Mouse (Mus musculus) left cerebral cortex, adult 18-20 months (tissue): Measurements from ENCODE around the gene Inha. TPM values are rescaled to one million over a fixed set of nuclear protein-coding genes. Genes with fewer than 3 reads are reported as not detected.
A peak's percentile ranks its signal among the peaks of the same experiment; 100 is the strongest.

Source experiments
- DNase-seq, 2 experiments: peaks; one replicate each; pipeline ENCODE4 v3.0.0; 2021 to 2022; ENCODE audit warnings: low spot score in 2 of 2, mixed read lengths in 1 of 2
- long read RNA-seq, 2 experiments: library from polyadenylated mRNA; stranded (forward); transcript quantifications; one replicate each; pipeline ENCODE4 v2.0.0; 2021
- total RNA-seq, 2 experiments: library from RNA; stranded (reverse); gene quantifications; 2 replicates each; pipeline ENCODE4 v1.2.3; 2021

The Inha gene
- 10 to 100 TPM; 21.5 to 25.2 TPM for total RNA-seq
- long read RNA-seq, experiment 1, transcript Inha-201 (2 exons, 1,475 nt), result major isoform, 8 of 21 reads
- long read RNA-seq, experiment 1, partial matches to known transcripts, result 0 of 21 reads
- long read RNA-seq, experiment 1, other reads (novel, unspliced or antisense), result 13 of 21 reads
- long read RNA-seq, experiment 2, partial matches to known transcripts, result 0 of 9 reads
- long read RNA-seq, experiment 2, other reads (novel, unspliced or antisense), result 7 of 9 reads

DNA sequence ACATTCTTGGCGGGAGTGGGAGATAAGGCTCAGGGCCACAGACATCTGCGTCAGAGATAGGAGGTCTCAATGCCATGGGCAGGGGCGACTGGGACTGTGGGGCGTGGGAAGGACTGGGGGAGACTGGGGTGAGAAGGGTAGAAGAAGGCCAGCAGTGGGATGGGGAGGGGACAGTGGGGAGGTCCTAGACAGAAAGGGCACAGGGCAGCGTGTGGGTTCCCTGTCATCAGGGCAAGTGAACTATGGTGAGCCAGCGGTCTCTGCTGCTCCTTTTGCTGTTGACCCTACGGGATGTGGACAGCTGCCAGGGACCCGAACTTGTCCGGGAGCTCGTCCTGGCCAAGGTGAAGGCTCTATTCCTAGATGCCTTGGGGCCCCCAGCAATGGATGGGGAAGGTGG lies at the start of gene Inha:
TSS of gene Inha (plus strand) at position 72 of the 400 bp plus-strand sequence.
- no peak for DNase-seq

DNA sequence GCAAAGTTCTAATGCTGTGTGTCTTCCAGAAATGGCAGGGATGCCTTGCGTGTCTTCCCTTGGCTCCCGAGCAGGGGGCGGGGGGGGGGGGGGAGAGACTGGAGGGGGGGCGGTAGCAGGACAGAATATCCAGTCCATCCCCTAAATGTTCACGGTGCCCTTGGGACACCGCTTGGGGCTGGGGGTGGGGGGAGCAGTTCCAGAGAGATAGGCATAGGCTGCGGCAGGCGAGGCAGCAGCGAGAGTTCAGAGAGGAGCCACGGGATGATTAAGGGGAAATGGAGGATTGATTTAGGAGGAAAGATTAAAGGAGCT lies 49.2 kb upstream of the Inha start:
- DNase-seq, result no peak

DNA sequence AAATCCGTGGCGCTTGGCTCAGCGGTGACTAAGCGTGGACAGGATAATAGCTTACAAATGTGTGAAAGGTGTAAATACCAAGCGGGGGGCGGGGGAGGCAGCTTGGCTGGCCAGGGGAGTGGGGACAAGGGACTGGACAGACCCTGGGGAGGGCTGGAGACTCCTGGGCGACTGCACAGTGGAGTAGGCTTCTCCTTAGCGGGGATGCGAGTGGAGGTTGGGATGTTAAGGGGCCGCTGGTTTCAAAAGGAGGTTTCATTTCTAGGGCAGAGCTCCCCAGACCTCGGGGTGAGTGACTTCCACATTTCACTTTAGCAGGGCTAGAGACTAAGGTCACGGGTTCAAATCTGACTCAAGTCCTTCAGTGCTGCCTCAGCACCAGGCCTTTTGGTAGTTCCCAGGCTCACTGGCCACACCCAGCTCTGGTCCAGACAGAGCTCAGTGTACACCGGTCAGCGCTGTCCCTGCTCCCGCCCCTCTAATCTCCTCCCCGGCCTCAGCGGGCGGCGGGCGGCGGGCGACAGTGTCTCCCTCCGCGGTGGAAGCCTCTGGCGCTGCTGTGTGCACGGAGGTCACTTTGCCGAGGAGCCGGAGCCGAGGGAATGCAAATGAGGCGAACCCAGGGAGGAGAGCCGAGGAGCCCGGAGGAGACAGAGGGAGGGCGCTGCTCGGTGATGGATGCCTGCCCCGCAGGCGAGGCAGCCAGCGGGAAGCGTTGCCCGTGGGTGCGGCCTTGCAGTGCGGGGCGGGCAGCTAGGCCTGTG lies 48.7 kb upstream of the Inha start:
- DNase-seq, result peak; percentile 50 to 76

DNA sequence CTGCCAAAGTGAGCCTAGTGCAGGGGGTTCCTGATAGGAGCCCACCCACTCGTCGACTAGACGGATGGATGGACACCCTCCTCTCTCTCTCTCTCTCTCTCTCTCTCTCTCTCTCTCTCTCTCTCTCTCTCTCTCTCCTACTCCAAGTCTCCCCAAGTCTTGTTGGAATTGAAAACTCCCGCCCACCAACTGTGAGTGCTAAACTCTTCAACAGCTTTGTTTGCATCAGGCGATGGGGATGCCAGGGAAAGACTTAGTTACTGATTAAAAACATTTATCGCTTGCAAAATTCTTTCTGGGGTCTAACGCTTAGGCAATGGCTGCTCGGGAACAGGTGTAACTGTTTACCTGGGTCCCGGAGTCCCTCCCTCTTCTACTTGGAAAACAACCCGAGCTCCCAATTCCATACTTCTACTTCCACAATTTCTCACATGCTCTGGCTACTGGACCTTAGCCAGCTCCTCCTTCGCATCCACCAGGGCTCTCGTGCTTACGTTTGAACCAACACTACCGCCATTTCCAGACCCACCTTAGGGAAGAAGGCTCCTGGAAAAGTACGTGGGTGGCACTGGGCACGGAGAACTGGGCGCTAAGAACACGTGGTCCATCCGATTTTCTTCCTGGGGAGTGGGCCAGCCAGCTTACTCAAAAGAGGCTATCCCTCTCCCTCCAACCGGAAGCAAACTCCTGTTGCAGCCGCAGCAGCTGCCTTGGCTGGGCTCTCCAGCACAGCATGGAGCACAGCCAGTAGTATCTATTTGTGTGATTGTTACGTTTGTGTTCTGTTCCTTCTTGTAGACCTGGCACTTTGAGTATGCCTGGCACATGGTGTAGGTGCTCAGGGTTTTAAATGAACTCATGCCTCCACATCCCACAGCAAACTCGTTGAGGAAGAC lies 47.8 kb upstream of the Inha start:
- peak; percentile 64 to 75 for DNase-seq

DNA sequence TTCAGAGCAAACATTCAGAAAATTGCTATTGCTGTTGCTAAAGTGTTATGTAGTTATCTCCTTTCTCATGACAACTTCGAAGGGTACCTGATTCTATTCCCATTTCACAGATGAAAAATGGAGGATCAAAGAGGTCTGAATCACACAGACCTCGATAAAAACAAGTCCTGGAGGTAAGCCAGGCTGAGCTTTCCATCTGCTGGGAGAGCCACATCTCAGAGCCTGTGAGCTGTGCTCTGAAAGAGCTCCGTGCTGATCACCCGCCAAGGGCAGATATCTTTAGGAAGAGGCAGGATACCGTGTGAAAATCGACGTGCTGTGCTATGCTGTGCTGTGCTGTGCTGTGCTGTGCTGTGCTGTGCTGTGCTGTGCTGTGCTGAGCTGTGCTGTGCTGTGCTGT lies 46.6 kb upstream of the Inha start:
- no peak for DNase-seq

DNA sequence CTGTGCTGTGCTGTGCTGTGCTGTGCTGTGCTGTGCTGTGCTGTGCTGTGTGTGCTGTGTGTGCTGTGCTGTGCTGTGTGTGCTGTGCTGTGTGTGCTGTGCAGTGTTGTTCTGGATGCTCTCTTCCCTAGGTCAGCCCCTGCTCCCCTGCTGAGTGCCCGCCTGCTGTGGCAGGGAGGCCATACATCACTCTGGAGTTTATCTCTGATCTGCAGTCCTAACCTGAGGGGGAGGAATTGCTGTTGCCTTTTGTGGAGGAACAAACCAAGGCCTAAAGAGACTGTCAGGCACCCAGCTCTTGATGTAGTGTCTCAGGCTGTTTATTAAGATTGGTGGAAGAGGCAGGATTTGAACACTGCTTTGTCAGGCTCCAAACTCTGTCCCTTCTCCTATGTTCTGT lies 44.2 kb upstream of the Inha start:
- no peak for DNase-seq

DNA sequence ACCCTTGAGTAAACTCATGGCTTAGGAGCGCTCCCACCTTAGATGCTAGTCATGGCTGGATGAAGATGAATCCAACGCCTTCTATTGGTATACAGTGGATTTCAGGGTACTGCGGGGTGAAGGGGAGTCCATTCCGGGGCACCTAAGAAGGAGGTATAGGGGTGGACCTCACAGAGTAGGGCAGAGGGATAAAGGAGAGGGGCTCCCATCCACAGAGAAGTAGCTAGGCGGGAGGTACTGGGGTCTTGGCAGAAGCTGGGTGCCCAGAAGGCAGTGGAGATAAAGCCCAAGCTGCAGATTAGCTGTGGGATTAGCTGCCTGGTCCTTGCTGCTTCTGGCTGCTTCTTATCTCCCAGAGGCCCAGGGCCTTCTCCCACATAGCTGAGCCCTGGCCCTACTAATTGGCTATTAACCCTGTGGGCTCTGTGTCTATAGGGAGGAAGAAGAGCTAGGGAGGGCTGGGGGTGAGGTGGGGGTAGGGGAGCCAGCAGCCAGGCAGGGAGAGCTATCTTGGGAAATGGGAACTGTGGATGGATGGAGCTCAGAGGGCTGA lies 43.1 kb upstream of the Inha start:
- no peak for DNase-seq

DNA sequence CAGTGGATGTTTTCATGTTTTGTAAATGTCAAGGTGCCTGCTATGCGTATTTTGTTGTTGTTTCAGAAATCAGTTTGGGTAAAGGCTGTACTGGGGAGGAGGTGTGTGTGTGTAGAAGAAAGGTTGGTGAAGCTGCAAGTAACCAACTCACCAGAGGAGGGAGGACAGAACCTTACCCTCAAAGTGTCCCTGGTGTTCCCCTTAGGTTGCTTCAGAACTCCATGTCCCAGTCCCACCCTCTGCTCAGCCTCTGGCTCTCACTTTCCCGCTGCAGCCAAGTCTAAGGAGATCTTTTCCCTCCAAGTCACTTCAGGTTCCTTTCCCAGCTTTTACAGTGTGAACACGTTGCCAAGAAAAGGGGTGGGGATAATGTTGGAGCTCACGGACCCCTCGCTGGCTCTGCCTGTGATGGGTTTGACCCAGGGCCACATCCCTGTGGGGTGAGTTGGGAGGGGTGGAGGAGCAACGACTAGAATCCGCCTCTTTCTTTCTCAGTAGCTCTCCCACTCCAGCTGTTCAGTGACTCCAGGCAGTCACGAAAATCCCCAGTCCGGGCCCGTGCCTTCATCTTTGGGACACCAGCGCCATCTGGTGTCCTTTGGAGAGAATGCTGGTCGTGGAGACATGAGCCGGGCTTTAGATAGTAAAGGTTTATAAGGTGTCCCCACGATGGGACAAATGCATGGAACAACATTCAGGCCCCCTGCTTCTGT lies 39.5 kb upstream of the Inha start:
- DNase-seq, result peak; percentile 83 to 84

DNA sequence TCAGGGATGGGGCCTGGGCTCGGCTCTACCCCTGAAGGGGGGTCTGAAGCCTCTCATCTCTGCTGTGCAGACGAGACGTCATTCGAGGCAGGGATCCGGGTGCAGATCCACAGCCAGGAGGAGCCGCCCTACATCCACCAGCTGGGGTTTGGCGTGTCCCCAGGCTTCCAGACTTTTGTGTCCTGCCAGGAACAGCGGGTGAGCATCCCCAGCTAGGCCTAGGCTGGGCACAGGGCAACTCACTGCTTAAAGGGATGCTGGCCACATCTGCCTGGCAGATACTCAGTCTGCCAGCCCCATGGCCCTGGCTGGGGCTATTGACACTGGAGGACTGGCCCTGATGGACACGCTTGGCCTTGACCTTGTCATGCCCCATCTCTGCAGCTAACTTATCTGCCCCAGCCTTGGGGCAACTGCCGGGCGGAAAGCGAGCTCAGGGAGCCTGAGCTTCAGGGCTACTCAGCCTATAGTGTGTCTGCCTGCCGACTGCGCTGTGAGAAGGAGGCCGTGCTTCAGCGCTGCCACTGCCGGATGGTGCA lies 37.5 kb upstream of the Inha start:
- DNase-seq, result no peak

DNA sequence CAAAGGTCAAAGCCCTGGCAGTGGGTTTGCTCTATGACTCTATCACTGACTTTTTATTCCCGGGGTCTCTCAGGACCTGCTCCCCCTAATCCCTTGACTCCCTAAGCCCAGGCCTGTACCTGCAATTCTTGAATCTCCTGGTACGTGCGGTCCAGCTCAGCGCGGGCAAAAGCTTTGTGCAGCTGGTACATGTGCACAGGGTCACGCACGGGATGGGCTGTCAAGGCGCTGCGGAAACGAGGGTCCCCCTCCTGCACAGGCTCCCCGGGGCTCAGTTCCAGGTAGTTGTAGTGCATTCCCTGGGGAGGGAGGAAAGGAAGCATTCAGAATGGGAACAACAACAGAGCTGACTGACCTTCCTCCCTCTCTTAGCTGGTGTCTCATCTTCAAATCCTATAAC lies 30.4 kb upstream of the Inha start:
- no peak for DNase-seq

DNA sequence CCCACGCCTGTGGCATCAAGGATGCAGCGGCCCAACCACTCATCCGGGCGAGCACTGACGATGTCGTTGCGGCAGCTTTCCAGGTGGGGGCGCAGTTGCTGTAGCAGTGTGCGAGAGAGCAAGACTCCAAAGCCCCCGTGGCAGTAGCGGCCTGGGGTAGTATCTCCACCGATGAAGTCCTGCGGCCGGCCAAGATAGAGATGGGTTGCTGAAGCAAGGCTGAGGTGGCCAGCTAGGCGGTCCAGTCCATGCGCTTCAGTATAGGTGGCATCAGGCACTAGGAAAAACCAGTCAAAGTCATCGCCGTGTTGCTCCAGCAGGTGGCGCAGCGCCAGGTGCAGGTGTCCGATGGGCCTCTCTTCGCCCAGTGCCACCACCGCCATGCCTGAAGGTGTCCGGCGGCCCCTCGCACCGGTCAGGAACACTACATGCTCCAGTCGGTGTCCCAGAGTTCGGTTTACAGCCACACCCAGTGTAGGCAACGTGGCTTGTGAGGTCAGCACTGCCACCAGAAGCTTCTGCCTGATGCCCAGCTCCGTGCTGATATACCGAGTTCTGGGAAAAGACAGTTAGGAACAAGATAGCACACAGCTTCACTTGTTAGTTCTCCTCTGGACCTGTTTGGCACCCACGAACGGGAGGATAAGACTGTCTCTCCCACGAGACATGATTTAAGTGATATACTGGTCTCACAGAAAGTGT lies 29.5 kb upstream of the Inha start:
- peak; percentile 88 for DNase-seq

DNA sequence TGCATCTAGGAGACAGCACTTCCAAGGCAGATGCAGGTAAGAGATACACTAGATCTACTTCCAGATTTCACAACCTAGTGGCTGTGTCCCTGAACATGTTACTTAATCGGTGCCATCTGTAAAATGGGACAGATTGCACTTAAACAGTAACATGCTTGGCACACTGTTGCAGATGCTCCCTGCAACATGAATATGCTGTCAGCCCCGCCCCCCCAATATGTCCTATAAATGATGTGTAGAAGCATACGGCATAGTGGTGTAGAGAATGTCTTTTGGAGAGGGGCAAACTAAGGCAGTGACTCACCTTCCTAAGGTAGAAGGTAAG lies 28.9 kb upstream of the Inha start:
- no peak for DNase-seq

DNA sequence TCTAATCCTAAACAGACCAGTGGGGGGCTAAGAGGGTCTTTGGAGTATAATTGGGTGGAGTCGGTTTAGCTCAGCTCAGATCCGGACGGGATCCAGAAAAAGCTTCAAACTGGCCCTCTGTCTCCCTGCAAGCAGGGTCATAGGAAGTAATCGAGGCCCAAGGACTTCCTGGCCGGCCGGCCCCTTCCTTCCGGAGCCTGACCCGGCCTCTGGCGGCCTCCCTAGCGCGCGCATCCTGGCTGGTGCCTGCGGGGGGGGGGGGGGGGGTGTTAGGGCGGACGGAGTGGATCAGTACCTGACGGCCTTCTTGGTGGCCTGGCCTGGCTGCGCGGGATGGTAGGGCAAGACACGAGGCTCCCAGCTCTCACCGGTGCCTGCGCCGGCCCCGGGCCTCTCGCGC lies 28.4 kb upstream of the Inha start:
- no peak for DNase-seq

DNA sequence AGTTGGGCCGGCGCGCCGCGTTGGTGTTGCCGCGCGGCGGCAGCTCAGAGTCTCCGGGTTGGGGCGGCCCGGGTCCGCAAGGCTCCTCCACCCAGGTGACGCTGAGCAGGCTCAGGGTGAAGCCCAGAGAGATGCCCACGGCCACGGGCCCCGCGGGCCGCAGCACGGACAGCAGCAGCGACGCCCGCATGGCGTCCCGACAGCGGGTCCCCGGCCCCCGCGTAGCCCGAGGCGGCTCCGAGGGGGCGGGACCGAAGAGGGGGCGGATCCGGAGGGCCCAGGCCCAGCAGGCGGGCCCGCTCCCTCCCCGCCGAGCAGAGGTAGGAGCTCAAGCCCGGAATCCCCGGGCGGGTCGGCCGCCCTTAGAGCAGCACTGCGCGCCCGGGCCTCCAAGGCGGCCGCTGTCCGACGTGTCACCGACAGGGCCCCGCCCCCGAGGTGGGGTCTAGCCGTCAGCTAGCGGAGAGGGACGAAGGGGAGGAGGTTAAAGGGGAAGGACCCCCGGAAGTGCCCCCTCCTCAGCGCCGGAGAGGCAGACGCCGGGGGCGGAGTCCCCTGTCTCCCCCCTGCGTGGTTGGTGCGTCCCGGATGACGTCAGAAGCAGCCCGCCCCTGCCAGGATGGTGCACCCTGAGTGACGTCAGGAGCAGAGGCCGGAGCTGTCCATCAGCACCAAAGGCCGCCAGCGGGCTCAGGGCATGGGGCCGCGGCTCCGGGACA lies 27.8 kb upstream of the Inha start, which contains the start of the genes Chpf and Tmem198:
TSS of gene Chpf (minus strand) at position 392 of the 719 bp plus-strand sequence.
TSS of gene Tmem198 (plus strand) at position 617 of the 719 bp plus-strand sequence.
- DNase-seq, result peak; percentile 97

DNA sequence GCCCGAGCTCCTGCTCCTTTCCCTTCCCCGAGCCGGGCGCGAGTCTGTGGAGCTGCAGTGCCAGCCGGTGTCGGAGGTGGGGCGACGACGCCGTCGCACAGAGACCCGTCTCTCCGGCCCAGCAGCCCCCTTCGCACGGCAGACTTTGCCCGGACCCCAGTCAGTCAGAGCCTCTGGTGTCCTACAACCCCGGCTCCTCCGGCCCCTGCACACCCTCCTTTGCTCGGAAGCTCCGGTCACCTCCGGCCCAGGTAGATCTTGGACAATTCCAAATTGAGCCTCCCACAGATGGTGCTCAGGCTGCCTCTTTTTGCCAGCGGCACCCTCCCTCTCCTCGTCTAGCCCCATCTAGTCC lies 27.3 kb upstream of the Inha start:
- no peak for DNase-seq

DNA sequence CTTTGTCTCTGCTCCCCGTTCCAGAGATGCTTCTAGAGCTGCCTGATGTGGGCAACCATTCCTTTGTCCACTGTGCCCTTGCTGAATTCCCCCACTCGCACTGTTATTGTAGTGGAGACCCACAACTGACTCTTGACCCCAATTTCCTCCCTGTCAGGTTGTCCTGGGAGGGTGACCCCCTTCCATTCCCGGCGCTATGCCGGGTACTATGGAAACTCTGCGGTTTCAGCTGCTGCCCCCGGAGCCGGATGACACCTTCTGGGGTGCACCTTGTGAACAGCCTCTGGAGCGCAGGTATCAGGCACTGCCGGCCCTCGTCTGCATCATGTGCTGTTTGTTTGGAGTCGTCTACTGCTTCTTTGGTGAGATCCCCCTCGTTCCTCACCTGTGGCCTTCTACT lies 26.8 kb upstream of the Inha start:
- DNase-seq, result no peak

DNA sequence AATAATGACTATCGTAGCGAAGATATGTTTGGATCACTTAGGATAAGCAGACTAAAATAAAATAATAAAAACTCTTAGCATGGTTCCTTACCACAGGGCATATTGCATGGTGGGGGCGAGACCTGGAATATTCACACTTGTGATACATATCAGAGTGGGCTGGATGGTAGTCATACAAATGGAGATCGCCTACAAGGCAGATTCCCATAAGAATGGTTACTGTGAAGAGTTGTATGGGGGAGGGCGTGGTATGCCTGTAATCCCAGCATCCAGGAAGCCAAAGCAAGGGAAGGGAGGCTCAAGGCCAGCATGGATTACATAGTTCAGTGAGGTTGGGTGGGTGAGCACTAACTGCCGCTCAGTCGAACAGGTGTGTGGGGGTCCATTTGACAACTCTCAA lies 26.1 kb upstream of the Inha start:
- DNase-seq, result peak in 1 of 2 experiments; percentile 39

DNA sequence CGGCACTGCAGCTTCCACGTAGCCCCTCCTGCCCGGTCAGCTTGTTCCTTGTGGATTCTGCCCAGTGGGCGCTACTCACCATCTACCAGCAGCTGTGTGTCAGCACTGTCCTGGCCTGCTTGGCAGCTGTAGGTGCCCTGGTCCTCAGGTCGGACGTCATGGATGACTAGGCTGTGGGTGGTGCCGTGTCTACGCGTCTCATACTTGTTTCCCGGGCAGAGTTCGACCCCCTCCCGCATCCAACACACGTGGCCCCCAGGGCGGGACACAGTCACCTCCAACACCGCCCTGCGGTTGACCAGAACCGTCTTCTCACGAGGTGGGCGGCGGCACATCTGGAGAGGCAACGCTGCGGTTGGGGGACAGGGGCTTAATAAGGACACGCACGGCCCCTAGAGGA lies 20.3 kb upstream of the Inha start:
- peak in 1 of 2 experiments; percentile 36 for DNase-seq

DNA sequence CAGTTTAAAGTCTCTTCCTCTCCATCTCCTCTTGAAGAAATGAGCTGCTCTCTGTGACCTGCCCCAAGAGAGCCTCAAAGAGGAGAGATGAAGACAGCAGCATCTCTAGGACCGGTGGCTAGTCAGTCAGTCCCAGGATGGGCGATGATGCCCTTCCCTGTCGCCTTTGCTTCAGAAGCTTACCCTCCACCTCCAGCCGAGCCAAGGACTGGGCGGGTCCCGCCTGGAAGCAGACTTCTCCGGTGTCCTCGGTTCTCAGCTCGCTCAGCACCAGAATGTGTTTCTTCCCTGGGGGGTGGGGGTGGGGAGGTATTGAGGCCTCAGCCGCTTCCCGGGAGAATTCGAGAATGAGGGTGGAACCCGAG lies 19.9 kb upstream of the Inha start:
- no peak for DNase-seq
